ENCODE assay signal across 8 mouse cellular contexts in the genomic region with DNA sequence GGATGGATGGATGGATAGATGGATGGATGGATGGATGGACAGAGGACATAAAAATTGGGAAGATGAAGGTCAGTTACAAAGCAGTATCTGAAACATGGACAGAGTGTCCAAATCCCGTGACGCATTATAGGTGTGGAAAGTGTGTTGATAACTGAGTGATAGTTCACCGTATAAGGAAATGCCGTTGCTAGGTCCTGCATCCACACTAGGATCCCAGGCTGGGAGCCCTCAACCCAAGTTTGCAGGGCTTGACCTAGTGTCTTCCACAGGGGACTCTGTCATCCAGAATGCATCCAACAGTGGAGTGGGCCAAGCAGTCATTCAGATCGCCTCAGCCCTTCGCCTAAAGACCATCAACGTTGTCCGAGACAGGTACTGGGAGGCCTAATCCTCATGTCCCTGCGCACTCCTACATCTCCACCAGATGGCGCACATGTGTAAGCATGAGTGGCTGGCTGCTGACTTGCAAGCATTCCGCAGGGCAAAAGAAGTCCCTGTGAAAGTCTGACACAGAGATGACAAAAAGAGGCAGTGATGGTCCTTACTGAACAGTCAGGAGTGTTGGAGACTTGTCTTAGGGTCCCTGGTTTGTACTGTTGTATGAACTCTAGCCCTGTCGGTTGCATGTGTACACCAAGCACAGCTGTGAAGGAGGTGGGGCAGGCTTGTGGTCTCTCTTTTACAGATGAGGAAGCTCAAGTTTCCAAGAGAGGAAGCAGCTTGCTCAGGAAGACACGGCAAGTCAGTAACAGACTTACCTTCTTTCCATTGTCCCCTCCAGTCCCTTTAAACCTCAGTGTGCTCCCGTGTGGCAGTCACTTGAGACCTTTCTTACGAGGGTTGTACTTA. TPM values are rescaled to one million over a fixed set of nuclear protein-coding genes. Genes with fewer than 3 reads are reported as not detected.
DNase-seq lines count a peak whose midpoint lies in the region; ATAC-seq and TF ChIP-seq lines count a peak whose summit lies in the region.

No protein-coding gene starts in this region.

- peak; percentile 99 for TF ChIP-seq CTCF in lung, postnatal 0 days (IDR thresholded peaks at IDR 0.05)

- no peaks in the 10 kb centered on the region for H3K9me3 ChIP-seq in hindbrain, embryonic 11.5 days (ENCODE audit: control insufficient read depth, low read length)
- H3K9me3 ChIP-seq in lung, postnatal 0 days (ENCODE audit: low read length) = no peaks in the 10 kb centered on the region

- no peak for ATAC-seq in hindbrain, embryonic 11.5 days (ENCODE audit: low FRiP score)
- 0 out of 2 replicates have a peak, but pooled peaks have one; percentile 43 for ATAC-seq in lung, postnatal 0 days

- no peak overlapping the region for H3K9ac ChIP-seq in hindbrain, embryonic 11.5 days (ENCODE audit: low read depth, low read length)
- no peak overlapping the region for H3K9ac ChIP-seq in lung, postnatal 0 days (replicated peaks; ENCODE audit: low read depth)

- H3K27me3 ChIP-seq in hindbrain, embryonic 11.5 days (ENCODE audit: control insufficient read depth, insufficient read depth, low read length) = no peaks in the 10 kb centered on the region
- H3K27me3 ChIP-seq in lung, postnatal 0 days (replicated peaks; ENCODE audit: insufficient read depth, low read length) = no peaks in the 10 kb centered on the region

- peak; percentile 80 for DNase-seq in NIH3T3 (ENCODE audit: low read depth)
- peak; percentile 65 for DNase-seq in cerebellum, adult 11 months
- DNase-seq in forelimb bud, embryonic 11.5 days (ENCODE audit: low read depth, low spot score) = peak; percentile 76
- DNase-seq in hindbrain, embryonic 11.5 days (ENCODE audit: low spot score) = peak; percentile 86
- peak; percentile 87 to 89 for DNase-seq in layer of hippocampus, postnatal 10 days (ENCODE audit: low spot score in 2 of 2)
- peak; percentile 78 for DNase-seq in lung, postnatal 0 days (ENCODE audit: low spot score)
- peak; percentile 86 for DNase-seq in retina, postnatal 1 day
- DNase-seq in urinary bladder, adult 2 months (ENCODE audit: low spot score) = peak; percentile 55

- 0 out of 2 replicates have a peak, but pooled peaks cover 2% of the 10 kb centered on the region for H3K36me3 ChIP-seq in hindbrain, embryonic 11.5 days (ENCODE audit: control insufficient read depth, insufficient read depth, low read length)
- H3K36me3 ChIP-seq in lung, postnatal 0 days (ENCODE audit: insufficient read depth, low read length) = peaks cover 6% of the 10 kb centered on the region; the same call in 1 of the 2 replicates

- no peak overlapping the region for H3K4me2 ChIP-seq in hindbrain, embryonic 11.5 days (replicated peaks; ENCODE audit: low read depth, low read length)
- no peak overlapping the region for H3K4me2 ChIP-seq in lung, postnatal 0 days (replicated peaks; ENCODE audit: low read depth, low read length)

- no peak overlapping the region for H3K4me3 ChIP-seq in hindbrain, embryonic 11.5 days (ENCODE audit: low read depth, low read length)
- no peak overlapping the region for H3K4me3 ChIP-seq in lung, postnatal 0 days (ENCODE audit: low read depth, low read length)

- no peaks in the 10 kb centered on the region for H3K4me1 ChIP-seq in hindbrain, embryonic 11.5 days (replicated peaks; ENCODE audit: control insufficient read depth, insufficient read depth, low read length)
- H3K4me1 ChIP-seq in lung, postnatal 0 days (ENCODE audit: insufficient read depth, low read depth, low read length) = no peaks in the 10 kb centered on the region

- TF ChIP-seq EP300 in lung, postnatal 0 days (IDR thresholded peaks at IDR 0.05) = no peak

- 49% methylated on average over 15 of the region's 15 CpGs for WGBS in hindbrain, embryonic 11.5 days
- WGBS in lung, postnatal 0 days = 43% methylated on average over 15 of the region's 15 CpGs

- no peak overlapping the region for H3K27ac ChIP-seq in hindbrain, embryonic 11.5 days (ENCODE audit: low read depth, low read length)
- peak overlapping the region; percentile 14; the same call in 1 of the 2 replicates for H3K27ac ChIP-seq in lung, postnatal 0 days (ENCODE audit: low read length)

RNA-seq across cellular contexts. Expression of a gene that starts 12.7 kb away (rescaled TPM):
- polyA plus RNA-seq in hindbrain, embryonic 11.5 days (2014; fragmentation: Nextera tagmentation; extraction: Ambion mirVana) = 128 and 132 TPM in 2 replicates
- total RNA-seq in layer of hippocampus, postnatal 10 days (2021) = 10 to 100 TPM; 74.4 to 77.1 TPM
- 62.6 TPM in 2 replicates for polyA plus RNA-seq in lung, postnatal 0 days (2015; fragmentation: Nextera tagmentation; extraction: Ambion mirVana)
- polyA plus RNA-seq in urinary bladder, adult 2 months (2012; rRNA removed) = 48.1 and 60.6 TPM in 2 replicates

RNA-seq across cellular contexts. Expression of a gene that starts 17.4 kb away (rescaled TPM):
- 44.2 and 45.6 TPM in 2 replicates for polyA plus RNA-seq in hindbrain, embryonic 11.5 days (2014; fragmentation: Nextera tagmentation; extraction: Ambion mirVana)
- 10 to 100 TPM; 33.8 to 38.2 TPM for total RNA-seq in layer of hippocampus, postnatal 10 days (2021)
- 20.6 and 21.2 TPM in 2 replicates for polyA plus RNA-seq in lung, postnatal 0 days (2015; fragmentation: Nextera tagmentation; extraction: Ambion mirVana)
- 33.9 and 39.6 TPM in 2 replicates for polyA plus RNA-seq in urinary bladder, adult 2 months (2012; rRNA removed)

RNA-seq across cellular contexts. Expression of a gene that starts 22.6 kb away (rescaled TPM):
- 11.4 and 13.2 TPM in 2 replicates for polyA plus RNA-seq in hindbrain, embryonic 11.5 days (2014; fragmentation: Nextera tagmentation; extraction: Ambion mirVana)
- 10 to 100 TPM; 79.5 to 85.9 TPM for total RNA-seq in layer of hippocampus, postnatal 10 days (2021)
- polyA plus RNA-seq in lung, postnatal 0 days (2015; fragmentation: Nextera tagmentation; extraction: Ambion mirVana) = 8.5 and 9.3 TPM in 2 replicates
- polyA plus RNA-seq in urinary bladder, adult 2 months (2012; rRNA removed) = 73.3 and 73.6 TPM in 2 replicates
